Mouse (Mus musculus): ENCODE measurements around the gene Metap1d.

The Metap1d gene

DNA sequence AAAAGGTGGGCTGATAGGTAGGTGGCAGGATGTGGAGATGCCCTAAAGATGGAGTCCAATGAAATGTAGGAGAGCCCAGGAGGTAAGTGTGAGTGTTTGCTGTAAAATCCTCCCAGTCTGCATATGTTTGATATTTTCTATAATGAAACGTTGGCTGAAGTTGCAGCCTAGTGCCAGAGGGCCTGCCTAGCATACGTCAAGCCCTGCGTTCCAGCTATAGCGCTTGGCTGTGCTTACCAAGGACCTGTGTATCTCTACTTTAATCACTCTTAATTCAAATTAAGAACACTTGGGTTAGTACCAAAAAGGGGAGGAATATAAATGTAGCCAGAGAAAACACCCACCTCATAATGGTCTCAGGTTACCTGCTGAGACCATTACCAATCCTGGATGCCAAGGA, 22.7 kb downstream of the Metap1d start:
- no peak for DNase-seq

DNA sequence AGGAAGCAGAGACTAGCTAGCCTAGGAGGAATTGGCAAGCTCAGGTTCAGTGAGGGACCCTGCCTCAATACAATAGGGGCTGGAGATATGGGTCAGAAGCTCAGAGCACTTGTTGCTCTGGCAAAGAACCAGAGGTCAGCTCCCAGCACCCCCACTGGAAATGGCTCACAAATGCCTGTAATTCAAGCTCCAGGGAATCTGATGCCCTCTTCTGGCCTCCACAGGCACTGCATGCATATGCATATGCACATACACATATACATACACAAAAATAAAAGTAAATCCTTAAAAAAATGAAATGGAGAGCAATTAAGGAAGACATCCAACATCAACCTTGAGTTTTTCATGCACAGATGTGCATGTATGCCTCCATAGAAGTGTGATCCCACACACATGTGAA, 24.7 kb downstream of the Metap1d start:
- DNase-seq = no peak

DNA sequence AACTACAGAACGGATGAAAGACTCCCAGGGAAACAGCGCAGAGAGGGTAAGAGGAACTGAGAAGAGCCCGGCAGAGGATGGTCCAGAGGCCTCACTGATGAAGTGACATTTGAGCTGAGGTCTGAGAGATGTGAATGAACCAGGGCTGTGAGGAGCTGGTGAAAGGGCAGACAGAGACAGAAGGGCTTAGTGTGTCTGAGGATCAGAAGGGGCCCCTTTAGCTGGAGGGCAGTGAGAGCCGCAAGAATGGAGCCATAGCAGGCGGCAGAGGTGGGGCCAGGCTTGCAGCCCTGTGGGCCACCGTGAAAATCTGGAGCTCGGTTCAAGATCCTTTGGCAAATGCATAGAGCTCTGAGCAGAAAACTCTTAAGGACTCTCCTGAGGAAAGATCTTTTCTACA, 26.8 kb downstream of the Metap1d start:
- no peak for DNase-seq

DNA sequence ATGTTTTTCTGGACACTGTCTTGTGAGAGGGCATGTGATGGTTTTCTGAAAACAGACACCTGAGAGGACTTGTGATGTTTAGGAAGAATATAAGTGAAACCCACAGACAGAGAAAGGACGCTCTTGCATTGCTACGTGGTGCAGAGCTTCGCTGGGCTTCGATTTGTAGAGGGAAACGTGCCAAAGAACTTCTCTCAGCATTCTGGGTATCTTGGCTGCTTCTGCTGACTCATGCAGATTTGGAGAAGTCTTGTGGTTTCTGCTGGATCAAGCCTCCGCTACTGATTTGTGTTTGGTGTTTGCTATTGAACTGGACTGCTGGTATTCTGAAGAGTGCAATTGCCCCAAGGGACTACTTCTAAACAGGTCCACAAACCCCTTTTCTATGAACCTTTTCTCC, 28.7 kb downstream of the Metap1d start:
- DNase-seq = no peak

DNA sequence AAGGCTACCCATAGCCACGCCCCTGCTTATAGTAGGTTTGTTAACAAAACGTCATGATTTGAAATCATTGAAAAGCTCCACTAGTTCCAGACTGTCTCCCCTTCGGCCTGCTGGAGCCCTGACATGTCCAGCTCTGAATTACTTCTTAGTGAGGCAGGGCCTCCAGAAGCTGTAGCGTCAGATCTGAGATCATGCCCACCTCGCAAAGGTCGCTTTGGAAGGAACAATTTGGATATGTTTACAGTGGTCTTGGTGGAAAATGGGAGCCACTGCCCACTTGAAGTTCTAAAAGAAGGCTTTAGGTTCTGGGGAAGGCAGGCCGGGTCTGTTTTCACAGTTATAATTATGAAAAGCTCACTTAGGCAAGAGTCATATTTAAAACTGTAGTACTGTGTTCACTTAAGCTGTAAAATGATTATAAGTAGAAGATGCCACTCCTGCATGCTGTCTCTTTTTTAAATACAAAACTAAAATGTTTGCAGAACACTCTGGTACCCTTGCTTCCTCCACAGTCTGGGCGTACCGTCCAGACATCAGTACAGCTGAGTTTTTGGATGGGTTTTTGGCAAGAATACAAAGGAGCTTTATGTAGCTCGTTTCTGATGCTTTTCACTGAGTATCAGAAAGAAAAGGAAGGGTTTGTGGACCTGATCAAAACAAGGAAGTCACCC, 30.1 kb downstream of the Metap1d start:
- no peak for DNase-seq

DNA sequence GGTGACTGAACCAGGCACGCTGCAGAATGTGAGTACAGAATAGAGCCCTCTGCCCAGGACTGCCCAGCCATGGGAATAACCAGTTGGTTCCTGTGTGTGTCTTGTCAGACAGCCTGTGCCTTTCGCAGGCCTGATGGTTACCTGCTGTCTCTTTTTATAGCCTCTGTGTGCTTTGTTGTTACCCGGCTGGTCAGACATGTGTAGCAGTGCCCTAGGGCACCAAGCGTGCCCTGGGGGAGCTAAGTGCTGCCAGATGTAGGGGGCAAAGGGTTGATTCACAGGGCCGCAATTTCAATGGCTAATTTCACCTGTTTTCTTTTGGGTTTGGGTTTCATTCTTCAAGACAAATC, 30.6 kb downstream of the Metap1d start:
- DNase-seq = no peak

DNA sequence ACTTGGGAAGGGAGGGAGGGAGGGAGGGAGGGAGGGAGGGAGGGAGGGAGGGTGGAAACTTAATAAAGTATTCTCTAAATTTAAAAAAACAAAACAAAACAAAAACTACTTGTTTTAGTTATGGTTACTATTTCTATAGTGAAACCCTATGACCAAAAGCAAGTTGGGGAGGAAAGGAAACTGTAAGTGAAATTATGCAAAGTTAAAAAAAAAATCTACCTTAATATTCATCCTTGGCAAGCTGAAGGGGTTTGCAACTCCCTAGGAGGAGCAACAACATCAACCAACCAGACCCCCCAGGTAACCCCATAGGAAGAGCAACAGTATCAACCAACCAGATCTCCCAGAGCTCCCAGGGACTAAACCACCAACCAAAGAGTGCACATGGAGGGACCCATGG, 38.2 kb downstream of the Metap1d start:
- DNase-seq = no peak

DNA sequence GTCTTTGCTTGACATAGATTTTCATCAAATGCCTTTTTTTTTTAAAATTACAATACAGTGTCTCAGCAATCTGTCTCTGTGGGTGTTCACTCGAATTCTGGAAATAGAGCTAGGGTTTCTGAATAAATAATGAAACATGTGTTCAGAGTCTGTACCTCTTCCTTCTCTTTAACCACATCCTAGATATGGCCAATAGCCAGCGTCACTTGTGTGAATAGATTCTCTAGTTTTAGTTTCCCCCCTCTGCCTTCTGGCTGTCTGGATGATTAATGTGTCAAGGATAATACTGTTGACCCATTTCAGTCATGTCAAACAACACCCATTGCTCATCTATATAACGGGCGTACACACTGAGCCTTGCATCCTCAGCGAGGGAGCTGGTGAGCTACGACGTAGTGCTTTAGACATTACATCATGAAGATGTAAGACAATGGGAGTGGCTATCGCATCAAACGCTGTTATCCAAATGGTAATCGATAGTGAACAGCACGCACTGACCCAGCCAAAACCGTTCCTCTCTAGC, 40.1 kb downstream of the Metap1d start:
- DNase-seq = no peak

DNA sequence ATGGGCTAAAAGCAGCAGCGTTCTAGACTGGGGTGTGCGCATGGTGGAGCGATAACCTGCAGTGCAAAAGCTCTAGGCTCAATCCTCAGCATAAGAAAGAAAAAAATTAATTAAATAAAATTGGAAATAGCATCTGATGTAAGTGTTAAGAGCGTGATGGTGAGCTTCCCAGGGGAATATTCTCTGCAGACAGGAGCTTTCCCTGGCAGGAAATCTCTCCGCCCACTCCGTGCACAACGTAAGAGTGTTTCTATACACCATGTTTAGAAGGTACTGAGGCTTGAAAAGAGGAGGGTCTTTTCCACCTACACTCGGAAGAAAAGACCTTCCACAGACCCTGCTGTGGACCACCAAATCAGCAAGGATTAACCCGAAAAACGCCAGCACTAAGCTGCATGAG, 41.4 kb downstream of the Metap1d start:
- DNase-seq = no peak

DNA sequence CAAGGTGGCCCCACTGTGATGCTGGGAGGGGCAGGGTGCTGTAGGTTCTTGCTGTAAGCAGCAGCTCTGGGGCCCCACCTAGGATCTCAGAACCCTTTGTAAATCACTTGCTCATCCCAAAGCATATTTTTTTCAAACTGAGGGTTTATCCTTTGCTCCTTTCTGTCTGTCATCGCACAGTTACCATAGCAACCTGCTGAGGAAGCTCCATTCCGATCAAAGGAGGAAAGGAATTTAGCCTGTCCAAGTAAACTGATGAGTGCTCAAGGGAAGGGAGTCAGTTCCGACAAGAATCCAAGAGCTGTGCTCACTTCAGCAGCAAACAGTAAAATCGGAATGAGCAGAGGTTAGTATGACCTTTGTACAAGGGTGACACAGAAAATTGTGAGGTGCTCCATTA, 41.9 kb downstream of the Metap1d start:
- DNase-seq = no peak

DNA sequence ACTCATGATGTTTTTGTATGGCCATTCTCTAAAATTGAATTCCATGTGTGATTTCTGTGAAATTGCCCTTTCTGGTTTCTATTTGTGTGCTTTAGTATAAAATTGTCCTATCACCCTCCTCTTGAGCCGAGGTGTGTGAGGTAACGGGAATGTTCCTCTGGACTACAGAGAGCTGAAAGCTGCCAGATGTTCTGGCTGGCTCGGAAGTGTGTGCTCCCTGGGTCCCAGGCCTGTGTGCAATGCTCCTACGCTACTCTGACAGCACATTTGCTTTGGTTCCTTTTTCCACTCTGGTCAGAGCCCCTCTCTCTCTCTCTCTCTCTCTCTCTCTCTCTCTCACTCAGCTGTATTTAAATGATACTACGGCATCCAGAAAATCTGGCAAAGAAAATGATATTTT, 44.1 kb downstream of the Metap1d start:
- DNase-seq = no peak

DNA sequence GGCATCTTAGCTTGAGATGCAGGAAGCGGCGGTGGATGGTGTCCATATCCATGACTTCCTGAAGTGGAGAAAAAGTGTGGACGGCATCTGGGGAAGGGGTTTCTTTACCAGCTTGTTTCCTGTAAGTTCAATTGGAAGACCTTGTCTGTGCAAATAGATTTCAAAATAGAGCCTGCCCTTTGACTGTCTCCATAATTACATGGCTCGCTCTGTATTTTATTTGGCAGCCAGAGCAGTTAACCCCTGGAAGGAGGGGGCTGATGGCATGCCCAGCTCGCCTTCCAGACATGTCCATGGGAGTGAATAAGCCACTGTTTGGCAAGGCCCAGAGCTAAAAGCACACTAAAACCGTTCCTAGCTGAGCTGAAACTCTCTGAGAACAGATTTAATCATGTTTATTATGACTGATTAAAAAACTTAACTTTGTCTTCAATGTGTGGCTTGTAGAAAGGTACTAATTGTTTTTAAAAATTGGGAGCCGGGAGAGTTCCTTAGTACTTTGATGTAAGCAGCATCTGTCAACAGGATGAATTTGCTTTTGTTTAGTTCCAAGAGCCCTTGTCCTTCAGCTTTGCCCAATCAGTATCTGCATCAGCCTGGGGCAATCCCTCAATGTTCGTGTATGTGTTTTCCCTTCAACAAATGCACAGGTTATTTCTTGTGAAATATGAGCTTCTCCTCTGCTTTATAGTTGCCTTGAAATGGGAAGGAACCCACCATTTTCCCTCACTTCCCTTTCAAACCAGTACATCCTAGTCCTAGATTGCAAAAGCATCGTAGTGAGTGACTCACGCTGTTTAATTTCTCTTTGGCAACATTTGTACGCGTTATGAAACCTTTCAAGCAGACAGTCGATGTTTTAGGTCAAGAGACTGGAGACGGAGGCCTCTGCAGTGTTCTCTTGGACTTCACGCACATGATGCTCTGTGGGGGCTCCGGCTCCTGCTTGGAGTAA, 46.5 kb downstream of the Metap1d start:
- DNase-seq = no peak

DNA sequence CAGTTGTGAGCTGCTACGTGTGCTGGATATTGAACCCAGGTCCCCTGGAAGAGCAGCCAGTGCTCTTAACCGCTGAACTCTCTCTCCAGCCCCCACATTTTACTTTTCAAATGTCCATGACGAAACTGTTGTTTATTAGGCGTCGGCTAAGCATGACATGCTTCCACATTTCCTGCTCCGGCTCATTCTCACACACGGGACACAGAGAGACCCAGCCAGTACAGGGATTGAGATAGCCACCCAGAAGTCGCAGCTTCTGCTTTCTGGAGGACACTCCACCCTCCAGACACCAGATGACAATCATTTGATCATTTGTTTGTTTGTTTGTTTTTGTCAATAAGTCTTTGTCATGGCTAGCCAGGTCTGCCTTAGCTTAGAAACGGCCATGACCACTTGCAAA, 51.8 kb downstream of the Metap1d start:
- no peak for DNase-seq

DNA sequence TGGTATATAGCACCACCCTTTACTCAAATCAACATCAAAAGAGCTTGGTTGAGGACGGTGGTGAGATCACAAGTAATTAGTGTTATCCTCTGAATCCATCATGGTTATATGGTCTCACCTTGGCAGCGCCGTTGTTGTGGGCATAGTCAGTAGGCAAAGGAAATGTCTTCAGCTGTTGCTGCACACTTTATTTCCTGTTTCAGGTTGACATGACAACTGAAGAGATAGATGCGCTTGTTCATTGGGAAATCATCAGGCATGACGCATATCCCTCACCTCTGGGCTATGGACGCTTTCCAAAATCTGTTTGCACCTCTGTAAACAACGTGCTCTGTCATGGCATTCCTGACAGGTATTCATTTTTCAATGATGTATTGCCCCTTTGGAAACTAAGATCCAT, 58.1 kb downstream of the Metap1d start:
- DNase-seq = no peak

DNA sequence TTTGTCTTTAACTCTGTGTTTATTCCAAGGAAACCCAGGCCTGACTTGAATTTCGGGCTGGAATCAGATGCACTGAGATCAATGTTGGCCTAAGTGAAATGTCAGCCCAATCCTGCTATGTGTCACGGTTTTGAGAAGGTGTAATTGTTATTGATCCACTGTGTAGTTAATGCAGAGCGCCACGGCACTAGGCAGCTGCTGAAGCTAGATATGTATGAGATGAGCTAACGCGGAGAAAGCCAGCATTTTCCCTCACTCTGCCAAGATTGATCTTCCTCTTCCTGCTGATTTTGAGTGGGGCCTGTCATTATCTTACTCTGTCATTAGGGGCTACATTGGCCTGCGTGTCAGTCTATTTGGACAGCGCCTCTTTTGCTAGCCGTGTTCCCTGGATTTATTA, 59.2 kb downstream of the Metap1d start:
- no peak for DNase-seq

DNA sequence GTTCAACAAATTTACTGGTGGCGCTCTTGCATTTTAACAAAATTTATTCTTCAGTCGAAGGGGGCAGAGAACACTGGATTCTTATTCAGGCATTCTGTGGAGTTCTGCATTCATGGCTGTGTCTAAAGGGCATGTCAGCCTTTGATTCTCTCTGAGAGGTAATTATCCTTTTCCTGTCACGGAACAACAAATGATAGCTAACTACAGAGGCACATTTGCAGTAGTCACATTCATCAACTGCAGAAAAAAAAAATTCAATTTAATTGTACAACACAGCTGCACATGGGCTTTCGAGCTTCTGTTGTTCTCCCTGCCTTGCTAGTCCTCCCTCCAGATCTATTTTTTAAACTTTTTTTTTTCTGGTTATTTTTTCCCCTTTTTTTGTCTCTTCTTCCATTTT, 63.9 kb downstream of the Metap1d start:
- DNase-seq = no peak

DNA sequence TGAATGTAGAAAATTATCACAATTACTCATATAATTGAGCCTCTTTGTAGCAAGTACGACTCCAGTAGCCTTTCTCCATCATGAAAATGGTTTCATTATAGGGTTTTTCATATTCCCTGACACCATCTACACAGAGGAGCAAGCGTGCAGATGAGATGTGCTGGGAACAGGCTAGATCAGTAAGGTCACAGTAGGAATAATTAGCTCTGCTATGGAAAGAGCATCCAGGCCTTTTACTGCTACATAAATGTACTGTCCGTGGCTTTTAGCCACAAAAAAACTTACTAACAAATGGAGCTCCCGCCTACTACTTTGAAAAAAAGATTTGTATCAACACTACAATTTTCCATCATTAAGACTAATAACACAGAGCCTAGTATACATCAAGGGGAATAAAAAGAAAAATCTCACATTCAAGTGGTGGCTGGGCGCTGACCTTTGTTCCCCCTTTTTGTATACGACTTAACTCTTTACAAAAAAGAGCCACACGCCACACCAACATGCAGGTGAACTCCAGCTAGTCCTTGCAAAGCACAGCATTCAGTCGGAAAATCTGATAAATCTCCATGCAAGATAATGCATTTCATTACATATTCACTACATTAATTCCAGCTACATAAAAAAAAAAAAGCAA, 64.5 kb downstream of the Metap1d start:
- DNase-seq = no peak

DNA sequence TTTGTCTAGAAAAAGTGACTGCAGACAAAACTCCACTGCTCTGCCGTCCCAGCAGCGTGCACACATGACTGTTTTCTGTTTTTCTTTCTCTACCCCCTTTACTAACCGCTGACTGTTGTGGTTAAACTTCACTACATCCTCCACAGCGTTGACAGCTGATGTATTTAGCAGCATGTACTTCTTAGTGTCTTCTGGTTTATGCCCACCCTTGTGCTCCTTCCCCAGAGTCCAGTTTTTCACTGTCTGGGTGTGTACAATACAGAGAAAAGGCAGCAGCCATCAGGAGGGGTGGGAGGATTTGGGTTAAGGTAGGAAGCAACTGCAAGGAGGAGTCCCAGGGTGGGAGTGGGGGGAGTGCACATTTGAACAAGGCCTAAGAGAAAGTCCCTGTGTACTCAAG, 69.8 kb downstream of the Metap1d start:
- DNase-seq = no peak

DNA sequence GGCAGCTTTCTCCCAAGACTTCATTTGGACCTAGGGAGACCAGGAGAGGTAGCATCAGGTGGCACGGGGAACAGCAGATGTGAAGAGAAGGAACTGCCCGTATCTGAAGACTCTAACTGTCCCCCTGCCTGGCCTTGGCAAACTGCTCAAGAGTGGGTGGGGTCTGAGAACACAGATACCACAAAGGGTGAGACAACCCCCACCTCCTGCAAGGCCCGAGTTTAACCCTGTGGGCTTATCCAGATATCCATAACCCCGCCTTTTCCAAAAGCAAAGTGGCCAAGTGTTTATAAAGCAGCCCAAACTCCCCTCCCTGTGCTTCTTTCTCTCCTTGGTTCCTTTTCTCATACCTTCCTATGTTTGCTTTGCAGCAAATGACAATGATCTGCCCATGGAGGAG, 70.4 kb downstream of the Metap1d start:
- DNase-seq = no peak

DNA sequence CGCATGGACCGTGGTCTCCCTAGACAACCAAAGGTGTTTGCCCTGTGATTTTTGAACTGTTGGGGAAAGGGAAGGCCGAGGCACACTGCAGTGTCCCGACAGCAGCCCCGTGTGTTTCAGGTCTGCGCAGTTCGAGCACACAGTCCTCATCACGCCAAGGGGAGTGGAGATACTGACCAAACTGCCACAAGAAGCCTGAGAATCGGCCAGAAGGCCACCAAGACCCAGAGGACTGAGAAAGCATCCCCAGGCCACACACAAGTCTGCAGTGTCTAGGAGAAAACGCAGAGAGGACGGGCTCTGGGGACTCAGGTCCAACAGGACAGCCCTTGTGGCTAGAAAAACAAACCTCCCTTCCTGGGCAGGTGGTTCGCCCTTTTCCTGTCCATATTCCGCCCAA, 71.7 kb downstream of the Metap1d start:
- DNase-seq = no peak

DNA sequence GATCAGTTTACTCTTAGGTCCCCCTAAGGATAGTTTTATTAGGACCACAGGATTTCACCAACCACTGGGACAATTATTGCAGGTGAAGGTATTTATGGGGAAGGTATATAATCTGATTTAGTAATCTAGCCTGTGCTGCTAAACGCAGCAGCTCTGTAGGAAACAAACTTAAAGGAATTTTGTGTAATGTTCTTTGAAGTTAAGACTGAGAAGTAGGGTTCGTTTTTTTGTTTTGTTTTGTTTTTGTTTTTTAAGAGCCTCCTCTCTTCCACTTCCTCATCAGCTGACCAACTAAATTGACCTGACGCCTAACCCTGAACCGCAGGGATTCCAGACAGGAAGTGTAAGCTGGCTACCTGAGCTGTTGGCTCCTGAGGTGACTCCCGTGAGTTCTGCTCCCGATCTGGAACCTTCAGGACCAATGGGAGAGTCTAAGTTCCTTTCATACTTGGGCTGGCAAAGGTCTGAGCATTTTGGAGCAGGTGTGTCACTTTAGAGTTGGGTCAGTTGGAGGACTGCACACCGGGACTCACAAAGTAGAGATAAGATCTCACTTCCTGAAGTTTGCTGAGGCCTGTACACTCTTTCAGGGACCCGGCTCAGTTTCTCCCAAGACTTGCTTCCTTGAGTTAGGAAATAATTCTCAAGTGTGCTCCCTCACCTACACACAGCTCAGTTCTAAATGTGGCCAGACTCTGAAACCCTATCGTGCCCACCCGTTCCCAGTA, 73.7 kb downstream of the Metap1d start:
- no peak for DNase-seq

DNA sequence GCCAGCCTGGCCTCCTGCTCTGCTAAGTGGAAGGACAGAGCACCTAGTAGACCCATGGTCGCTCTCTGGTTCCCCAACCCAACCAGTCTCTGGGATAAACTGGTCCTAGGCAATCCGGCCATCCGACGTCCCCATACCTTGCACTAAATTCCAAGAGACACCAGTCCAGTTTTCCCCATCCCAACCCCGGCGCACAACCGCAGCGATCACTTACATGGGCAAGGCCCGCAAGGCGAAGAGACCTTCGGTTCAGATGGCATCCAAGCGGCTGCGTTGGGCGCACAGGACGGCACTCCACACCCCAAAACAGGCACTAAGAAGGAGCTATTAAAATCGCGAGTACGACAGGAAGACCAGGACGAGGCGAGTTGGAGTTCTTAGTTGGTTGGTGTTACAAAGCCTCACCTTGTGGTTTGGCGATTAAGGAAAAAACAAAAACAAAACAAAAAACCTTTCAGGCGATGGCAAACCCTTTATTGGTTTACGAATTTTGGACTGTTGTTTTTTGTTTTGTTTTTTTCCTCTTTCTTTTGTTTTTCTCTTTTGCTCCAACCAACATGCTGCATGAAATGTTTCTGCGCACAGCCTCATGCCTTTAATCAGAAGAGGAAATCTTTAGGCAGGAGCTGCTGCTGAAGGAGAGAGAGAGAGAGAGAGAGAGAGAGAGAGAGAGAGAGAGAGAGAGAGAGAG, 74.4 kb downstream of the Metap1d start:
- no peak for DNase-seq

All from cerebellum, adult 8-10 months (tissue).